Mouse (Mus musculus): Measurements from ENCODE around the gene Zfp935.
A peak's percentile ranks its signal among the peaks of the same experiment; 100 is the strongest.
"Not testable (repeated sequence)": the region's sequence is repeated elsewhere in the genome, so short reads cannot be mapped to it uniquely, and the experiment has no call there.

Zfp935 gene

DNA sequence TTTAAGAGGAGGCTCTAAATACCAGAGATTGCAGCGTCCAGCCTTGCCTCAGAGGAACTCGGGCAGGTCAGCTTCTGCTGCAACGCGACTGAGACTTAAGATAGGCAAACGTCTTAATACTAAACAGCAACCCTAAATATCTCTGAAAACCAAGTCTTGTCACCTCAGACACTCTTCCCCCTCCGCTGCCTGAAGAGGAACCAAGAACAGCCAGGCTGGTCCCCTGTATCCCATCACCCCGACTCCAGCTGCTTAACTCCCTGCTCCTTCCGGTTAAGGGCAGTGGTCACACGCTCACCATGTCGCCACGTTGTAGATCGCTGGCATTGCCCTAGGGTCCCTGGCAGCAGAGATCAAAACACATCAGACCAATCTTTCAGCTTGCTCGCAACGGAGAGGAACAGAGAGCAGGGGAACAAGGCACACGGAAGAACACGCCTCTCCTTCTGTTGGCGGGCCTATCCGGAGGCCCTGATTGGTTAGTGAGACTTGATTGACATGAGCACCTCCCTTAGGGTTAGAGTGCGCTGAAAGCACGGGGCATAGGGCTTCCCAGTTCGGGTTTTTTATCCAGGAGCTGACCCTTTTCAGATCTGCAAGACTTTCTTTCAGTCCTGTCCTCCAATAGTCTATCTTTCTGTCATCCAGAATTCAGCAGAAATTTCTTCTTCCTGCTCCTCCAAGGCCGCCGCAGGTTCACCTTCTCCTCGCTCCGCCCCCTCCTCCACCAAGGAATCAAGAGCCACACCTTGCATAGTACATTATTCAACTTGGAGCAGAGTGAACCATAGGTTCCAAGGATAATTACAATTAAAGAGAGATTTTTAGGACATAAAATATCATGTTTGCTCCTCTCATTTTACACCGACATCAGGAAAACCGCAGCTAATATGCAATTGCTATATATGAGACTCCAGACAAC, at the start of gene Zfp935:
Gene Zfp935 (minus strand): TSS at position 323 of the 922 bp plus-strand sequence.
- DNase-seq (ENCODE audit: low read depth): peak; percentile 51

DNA sequence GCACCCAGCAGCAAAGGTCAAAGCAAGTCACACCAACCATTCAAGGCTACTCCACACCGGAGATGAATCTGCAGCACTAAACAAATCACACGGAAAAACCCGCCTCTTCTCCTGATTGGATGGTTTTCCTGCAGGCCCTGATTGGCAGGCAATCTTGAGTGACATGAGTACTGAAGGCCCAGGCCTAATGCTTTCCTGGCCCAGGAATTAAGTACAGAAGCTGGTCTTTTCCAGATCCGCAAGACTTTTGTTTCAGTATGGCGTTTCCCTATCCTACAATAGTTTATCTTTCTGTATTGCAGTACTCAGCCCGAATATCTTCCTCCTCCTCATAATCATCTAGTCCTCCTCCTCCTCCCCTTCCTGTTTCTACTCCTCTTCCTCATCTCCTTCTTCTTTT, 12.8 kb upstream of the Zfp935 start, which contains the start of gene Zfp934:
Gene Zfp934 (minus strand): TSS at position 101 of the 400 bp plus-strand sequence.
- DNase-seq (ENCODE audit: low read depth): not testable (repeated sequence)

DNA sequence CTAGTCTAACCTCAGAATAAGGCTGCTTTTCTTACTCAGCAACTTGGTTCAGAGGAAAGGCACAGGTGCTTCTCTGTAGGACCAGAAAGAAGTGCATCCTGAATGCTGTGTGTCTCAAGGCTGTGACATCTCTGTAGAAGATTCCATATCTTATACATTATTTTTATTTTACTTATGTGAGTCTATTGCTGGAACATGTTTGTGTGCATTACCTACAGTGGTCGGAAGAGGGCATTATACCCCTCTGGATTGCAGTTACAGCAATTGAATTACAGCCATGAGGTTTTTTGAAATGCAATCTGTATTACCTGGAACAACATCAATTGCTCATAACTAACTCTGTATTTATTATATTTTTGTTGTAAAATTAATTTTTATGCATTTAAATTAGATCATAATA, 3.4 kb upstream of the Zfp935 start:
- not testable (repeated sequence) for DNase-seq (ENCODE audit: low read depth)

DNA sequence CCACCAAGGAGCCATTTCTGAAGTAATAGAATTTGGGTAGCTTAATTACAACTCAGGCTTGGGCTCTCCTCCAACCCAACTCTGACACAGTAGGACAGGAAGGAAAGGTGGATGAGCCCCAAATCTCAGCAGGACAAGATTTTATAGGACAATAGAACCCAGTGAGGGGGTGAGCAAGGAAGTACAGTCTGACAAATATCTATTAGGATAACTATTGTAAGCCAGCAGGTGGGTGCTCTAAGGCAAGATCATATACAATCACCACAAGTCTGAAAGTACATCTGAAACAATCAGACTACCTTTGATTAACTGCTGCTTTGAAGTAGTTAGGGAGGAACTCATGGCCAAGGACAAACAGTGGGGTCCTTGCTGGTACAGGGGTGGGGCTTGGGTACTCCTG, 28.2 kb downstream of the Zfp935 start:
- not testable (repeated sequence) for DNase-seq (ENCODE audit: low read depth)

DNA sequence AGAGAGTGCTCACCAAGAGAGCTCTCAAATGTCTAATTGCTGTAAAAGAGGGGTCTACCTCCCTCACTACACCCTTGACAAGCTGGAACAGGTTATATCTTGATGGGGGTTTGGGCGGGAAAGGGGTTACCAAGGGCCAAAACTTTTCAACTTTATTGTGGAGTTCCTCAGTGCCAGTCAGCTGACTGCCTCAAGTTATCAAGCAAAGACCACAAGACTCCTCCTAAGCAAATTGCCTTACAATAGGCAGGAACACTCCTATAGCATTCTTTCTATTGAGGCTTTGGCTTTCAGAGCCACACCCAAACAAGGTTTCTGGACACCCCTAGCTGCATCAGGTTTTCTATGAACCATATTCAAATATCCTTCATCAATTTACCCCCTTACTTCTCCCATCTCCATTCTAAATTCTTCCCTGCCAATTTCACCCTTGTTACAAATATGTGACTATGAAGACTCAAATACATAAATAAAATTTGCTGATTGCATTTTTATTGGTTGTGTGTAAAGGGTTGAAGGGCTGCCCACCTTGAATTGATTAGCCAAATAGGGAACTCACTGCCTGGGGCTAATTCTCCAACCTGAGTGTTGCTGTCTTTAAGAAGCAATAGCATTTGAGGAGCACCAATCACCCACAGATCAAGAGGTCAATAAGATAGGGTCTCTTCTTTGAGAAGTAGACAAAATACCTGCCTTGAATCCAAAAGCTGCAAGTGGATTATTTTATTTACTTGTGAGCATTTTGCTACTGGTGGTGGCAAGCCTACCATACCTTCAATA, 47.5 kb downstream of the Zfp935 start:
- DNase-seq (ENCODE audit: low read depth): not testable (repeated sequence)

DNA sequence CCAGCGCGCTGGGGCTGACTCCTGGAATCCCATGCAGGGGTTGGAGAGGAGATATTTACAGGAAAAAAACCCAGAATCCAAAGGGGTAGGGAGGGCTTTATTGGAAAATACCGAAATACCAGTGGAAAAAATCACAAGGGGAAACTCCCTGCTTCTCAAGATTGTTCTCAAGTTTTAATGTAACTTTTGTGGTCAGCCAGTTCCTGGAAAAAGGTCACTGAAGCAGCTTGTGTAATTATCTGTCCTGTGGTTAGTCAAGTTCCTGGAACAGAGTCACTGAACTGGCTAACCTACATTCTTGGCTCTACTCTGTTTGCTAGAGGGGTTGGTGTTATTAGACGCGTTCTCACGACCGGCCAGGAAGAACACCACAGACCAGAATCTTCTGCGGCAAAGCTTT, 85.7 kb downstream of the Zfp935 start:
- not testable (repeated sequence) for DNase-seq (ENCODE audit: low read depth)

DNA sequence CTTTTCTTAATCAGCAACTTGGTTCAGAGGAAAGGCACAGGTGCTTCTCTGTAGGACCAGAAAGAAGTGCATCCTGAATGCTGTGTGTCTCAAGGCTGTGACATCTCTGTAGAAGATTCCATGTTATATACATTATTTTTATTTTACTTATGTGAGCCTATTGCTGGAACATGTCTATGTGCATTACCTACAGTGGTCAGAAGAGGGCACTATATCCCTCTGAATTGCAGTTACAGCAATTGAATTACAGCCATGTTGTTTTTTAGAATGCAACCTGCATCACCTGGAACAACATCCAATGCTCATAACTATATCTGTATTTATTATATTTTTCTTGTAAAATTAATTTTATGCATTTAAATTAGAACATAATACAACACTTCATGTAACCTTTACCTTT, 88.4 kb downstream of the Zfp935 start:
- DNase-seq (ENCODE audit: low read depth): peak; percentile 87

DNA sequence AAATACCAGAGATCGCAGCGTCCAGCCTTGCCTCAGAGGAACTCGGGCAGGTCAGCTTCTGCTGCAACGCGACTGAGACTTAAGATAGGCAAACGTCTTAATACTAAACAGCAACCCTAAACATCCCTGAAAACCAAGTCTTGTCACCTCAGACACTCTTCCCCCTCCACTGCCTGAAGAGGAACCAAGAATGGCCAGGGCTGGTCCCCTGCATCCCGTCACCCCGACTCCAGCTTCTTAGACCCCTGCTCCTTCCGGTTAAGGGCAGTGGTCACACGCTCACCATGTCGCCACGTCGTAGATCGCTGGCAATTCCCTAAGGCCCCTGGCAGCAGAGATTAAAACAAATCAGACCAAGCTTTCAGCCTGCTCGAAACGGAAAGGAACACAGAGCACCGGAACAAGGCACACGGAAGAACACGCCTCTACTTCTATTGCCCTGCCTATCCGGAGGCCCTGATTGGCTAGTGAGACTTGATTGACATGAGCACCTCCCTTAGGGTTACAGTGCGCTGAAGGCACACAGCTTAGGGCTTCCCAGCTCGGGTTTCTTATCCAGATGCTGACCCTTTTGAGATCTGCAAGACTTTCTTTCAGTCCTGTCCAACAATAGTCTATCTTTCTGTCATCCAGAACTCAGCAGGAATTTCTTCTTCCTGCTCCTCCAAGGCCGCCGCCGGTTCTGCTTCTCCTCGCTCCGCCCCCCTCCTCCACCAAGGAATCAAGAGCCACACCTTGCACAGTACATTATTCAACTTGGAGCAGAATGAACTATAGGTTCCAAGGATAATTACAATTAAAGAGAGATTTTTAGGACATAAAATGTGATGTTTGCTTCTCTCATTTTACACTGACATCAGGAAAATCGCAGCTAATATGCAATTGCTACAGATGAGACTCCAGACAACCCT, 91.6 kb downstream of the Zfp935 start, which contains the start of gene Gm49359:
Gene Gm49359 (minus strand): TSS at position 409 of the 911 bp plus-strand sequence.
- peak; percentile 94 for DNase-seq (ENCODE audit: low read depth)
